Mouse (Mus musculus): Measurements from ENCODE around the gene Slc9a4. TPM values are rescaled to one million over a fixed set of nuclear protein-coding genes. Genes with fewer than 3 reads are reported as not detected.
"Not testable (repeated sequence)": the region's sequence is repeated elsewhere in the genome, so short reads cannot be mapped to it uniquely, and the experiment has no call there.

Gene Slc9a4
- polyA plus RNA-seq (2015; fragmentation: Nextera tagmentation; extraction: Ambion mirVana) = not detected in 2 replicates

GRCm38 (mm10) chr1:40579784-40580183 lies at the start of gene Slc9a4:
TSS of gene Slc9a4 (plus strand) at chr1:40580081.
- WGBS = 13% methylated on average over 7 of the region's 7 CpGs
- H3K4me1 ChIP-seq = no peaks in the 10 kb centered on the region
- no peaks in the 10 kb centered on the region for H3K36me3 ChIP-seq
- no peak within 1 kb of the TSS for H3K27ac ChIP-seq (replicated peaks)
- no peak within 1 kb of the TSS for H3K9ac ChIP-seq
- peak within 1 kb of the TSS; percentile 45; the same call in 1 of the 2 replicates for H3K4me2 ChIP-seq
- peaks cover 16% of the 10 kb centered on the region for H3K27me3 ChIP-seq (replicated peaks)
- H3K4me3 ChIP-seq = no peak within 1 kb of the TSS
- H3K9me3 ChIP-seq = no peaks in the 10 kb centered on the region
- no peak for ATAC-seq (ENCODE audit: extremely low read depth, insufficient number of reproducible peaks, low FRiP score, low TSS enrichment)

GRCm38 (mm10) chr1:40537577-40537976 lies 42.3 kb upstream of the Slc9a4 start:
- Histone ChIP-seq H3K9ac (no peak overlapping the region), H3K27ac (replicated peaks) (no peak overlapping the region), H3K4me3 (no peak overlapping the region), H3K9me3 (no peaks in the 10 kb centered on the region), H3K27me3 (replicated peaks) (no peaks in the 10 kb centered on the region), H3K36me3 (no peaks in the 10 kb centered on the region), H3K4me2 (no peak overlapping the region), H3K4me1 (no peaks in the 10 kb centered on the region)
- no peak for ATAC-seq (ENCODE audit: extremely low read depth, insufficient number of reproducible peaks, low FRiP score, low TSS enrichment)
- 71% methylated on average over 5 of the region's 5 CpGs for WGBS

GRCm38 (mm10) chr1:40544650-40545049 lies 35.2 kb upstream of the Slc9a4 start:
- Histone ChIP-seq H3K9ac (no peak overlapping the region), H3K9me3 (no peaks in the 10 kb centered on the region), H3K4me3 (no peak overlapping the region), H3K27ac (replicated peaks) (no peak overlapping the region), H3K27me3 (replicated peaks) (no peaks in the 10 kb centered on the region), H3K4me2 (no peak overlapping the region), H3K36me3 (no peaks in the 10 kb centered on the region), H3K4me1 (no peaks in the 10 kb centered on the region)
- ATAC-seq (ENCODE audit: extremely low read depth, insufficient number of reproducible peaks, low FRiP score, low TSS enrichment) = no peak
- 0% methylated on average over 2 of the region's 2 CpGs for WGBS

- no peak overlapping the region for H3K27ac ChIP-seq (replicated peaks)
- no peaks in the 10 kb centered on the region for H3K9me3 ChIP-seq
- WGBS = 60% methylated on average over 4 of the region's 4 CpGs
- ATAC-seq (ENCODE audit: extremely low read depth, insufficient number of reproducible peaks, low FRiP score, low TSS enrichment) = no peak
- no peak overlapping the region for H3K4me3 ChIP-seq
- H3K4me2 ChIP-seq = no peak overlapping the region
- no peaks in the 10 kb centered on the region for H3K27me3 ChIP-seq (replicated peaks)
- no peak overlapping the region for H3K9ac ChIP-seq
- no peaks in the 10 kb centered on the region for H3K4me1 ChIP-seq
- H3K36me3 ChIP-seq = no peaks in the 10 kb centered on the region
Measured at GRCm38 (mm10) chr1:40546645-40547044, 33.2 kb upstream of the Slc9a4 start.

DNA sequence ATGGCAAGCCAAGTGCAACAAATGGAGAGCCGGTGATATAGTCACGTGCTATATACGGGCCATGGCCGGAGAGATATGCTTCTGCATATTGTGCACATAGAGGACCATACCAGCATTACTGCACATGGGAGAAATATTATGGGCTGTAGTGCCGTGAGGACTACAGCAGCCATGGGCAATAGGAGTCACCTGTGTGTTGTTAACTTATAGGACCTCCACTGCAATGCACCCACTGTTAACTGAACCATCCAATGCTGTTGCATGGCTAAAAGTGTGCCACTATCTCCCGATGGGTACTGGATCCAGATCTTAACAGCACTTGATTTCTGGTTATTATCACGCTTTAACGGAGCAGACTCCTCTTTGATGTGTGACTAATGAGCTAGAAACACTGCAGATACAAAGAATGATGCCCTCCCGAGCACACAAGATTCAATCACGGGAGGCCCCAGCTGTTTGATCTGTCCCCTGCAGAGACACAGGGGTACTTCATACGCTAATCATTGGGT lies 32.8 kb upstream of the Slc9a4 start:
- no peak for ATAC-seq (ENCODE audit: extremely low read depth, insufficient number of reproducible peaks, low FRiP score, low TSS enrichment)
- H3K4me3 ChIP-seq = no peak overlapping the region
- no peak overlapping the region for H3K4me2 ChIP-seq
- no peaks in the 10 kb centered on the region for H3K9me3 ChIP-seq
- H3K4me1 ChIP-seq = no peaks in the 10 kb centered on the region
- H3K27ac ChIP-seq (replicated peaks) = no peak overlapping the region
- no peak overlapping the region for H3K9ac ChIP-seq
- no peaks in the 10 kb centered on the region for H3K27me3 ChIP-seq (replicated peaks)
- no peaks in the 10 kb centered on the region for H3K36me3 ChIP-seq
- WGBS = 73% methylated on average over 11 of the region's 11 CpGs

DNA sequence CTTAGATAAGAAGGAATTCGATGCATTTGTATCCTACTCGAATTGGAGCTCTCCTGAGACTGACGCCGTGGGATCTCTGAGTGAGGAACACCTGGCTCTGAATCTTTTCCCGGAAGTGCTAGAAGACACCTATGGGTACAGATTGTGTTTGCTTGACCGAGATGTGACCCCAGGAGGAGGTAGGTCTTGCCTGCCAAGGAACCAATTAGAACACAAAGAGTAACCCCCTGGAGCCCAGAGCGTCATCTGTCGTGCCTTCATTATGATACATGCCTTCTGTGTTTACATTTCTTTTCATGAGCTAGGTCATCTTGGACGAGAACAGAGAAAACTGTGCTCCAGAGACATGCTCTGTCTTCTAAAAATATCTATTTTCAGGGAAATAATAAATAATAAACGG lies 32.1 kb upstream of the Slc9a4 start:
- no peaks in the 10 kb centered on the region for H3K27me3 ChIP-seq (replicated peaks)
- WGBS = 57% methylated on average over 10 of the region's 10 CpGs
- no peak overlapping the region for H3K4me3 ChIP-seq
- H3K36me3 ChIP-seq = no peaks in the 10 kb centered on the region
- H3K9ac ChIP-seq = no peak overlapping the region
- no peaks in the 10 kb centered on the region for H3K9me3 ChIP-seq
- no peak for ATAC-seq (ENCODE audit: extremely low read depth, insufficient number of reproducible peaks, low FRiP score, low TSS enrichment)
- no peak overlapping the region for H3K27ac ChIP-seq (replicated peaks)
- H3K4me2 ChIP-seq = no peak overlapping the region
- no peaks in the 10 kb centered on the region for H3K4me1 ChIP-seq

GRCm38 (mm10) chr1:40569374-40569773 lies 10.5 kb upstream of the Slc9a4 start:
- Histone ChIP-seq H3K9ac (no peak overlapping the region), H3K9me3 (no peaks in the 10 kb centered on the region), H3K4me2 (no peak overlapping the region), H3K4me3 (no peak overlapping the region), H3K4me1 (0 out of 2 replicates have a peak, but pooled peaks cover 6% of the 10 kb centered on the region), H3K27ac (replicated peaks) (no peak overlapping the region), H3K27me3 (replicated peaks) (no peaks in the 10 kb centered on the region), H3K36me3 (no peaks in the 10 kb centered on the region)
- no peak for ATAC-seq (ENCODE audit: extremely low read depth, insufficient number of reproducible peaks, low FRiP score, low TSS enrichment)
- 44% methylated on average over 4 of the region's 4 CpGs for WGBS

DNA sequence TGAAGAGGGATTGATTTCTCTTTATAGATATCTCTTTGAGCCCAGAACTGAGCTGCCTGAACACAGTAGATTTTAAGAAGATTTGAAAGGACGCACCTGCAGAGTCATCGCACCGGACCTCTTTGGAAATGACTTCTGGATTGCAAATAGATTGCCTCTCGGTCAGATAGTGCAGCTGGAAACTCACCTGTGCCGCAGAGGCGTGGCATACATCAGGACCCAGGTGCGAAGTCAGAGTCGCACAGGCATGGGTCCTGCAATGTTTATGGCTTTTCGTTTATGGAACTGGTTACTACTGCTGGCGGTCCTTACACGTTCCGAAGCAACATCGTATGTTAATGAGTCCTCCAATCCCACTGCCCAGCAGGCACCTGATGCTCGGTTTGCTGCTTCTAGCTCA lies 388 bp downstream of the Slc9a4 start:
- H3K36me3 ChIP-seq = no peaks in the 10 kb centered on the region
- WGBS = 65% methylated on average over 14 of the region's 14 CpGs
- H3K4me1 ChIP-seq = no peaks in the 10 kb centered on the region
- no peak for ATAC-seq (ENCODE audit: extremely low read depth, insufficient number of reproducible peaks, low FRiP score, low TSS enrichment)
- H3K27me3 ChIP-seq (replicated peaks) = peaks cover 16% of the 10 kb centered on the region
- H3K27ac ChIP-seq (replicated peaks) = no peak overlapping the region
- H3K9ac ChIP-seq = no peak overlapping the region
- H3K9me3 ChIP-seq = no peaks in the 10 kb centered on the region
- H3K4me3 ChIP-seq = no peak overlapping the region
- no peak overlapping the region for H3K4me2 ChIP-seq

DNA sequence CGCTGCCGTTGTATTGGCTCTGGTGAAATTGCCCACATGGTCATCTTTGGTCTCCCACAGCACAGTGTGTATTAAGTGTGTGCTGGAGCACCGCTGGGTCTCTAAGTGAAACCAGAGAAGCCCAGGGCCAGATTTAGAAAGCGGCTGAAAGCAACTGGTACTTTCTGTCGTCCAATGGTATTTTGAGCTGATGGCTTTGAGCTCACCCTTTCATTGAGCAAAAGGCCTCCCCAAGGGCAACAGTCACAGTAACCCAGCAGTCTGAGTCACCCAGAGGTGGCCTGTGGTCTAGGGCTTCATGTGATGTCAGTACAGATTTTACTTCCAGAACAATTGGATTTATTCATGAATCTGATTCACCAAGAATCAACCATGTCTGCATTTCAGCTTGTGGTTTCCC lies 6.9 kb downstream of the Slc9a4 start:
- no peak overlapping the region for H3K9ac ChIP-seq
- H3K4me1 ChIP-seq = no peaks in the 10 kb centered on the region
- no peak overlapping the region for H3K27ac ChIP-seq (replicated peaks)
- no peaks in the 10 kb centered on the region for H3K9me3 ChIP-seq
- no peaks in the 10 kb centered on the region for H3K36me3 ChIP-seq
- ATAC-seq (ENCODE audit: extremely low read depth, insufficient number of reproducible peaks, low FRiP score, low TSS enrichment) = no peak
- no peak overlapping the region for H3K4me3 ChIP-seq
- WGBS = 65% methylated on average over 5 of the region's 5 CpGs
- H3K27me3 ChIP-seq (replicated peaks) = no peaks in the 10 kb centered on the region
- no peak overlapping the region for H3K4me2 ChIP-seq

- WGBS = 74% methylated on average over 4 of the region's 4 CpGs
- Histone ChIP-seq H3K9ac (no peak overlapping the region), H3K27ac (replicated peaks) (no peak overlapping the region), H3K4me2 (no peak overlapping the region), H3K27me3 (replicated peaks) (no peaks in the 10 kb centered on the region), H3K4me1 (no peaks in the 10 kb centered on the region), H3K9me3 (no peaks in the 10 kb centered on the region), H3K4me3 (no peak overlapping the region), H3K36me3 (no peaks in the 10 kb centered on the region)
- ATAC-seq (ENCODE audit: extremely low read depth, insufficient number of reproducible peaks, low FRiP score, low TSS enrichment) = no peak
Measured at GRCm38 (mm10) chr1:40590931-40591330, 11.1 kb downstream of the Slc9a4 start.

DNA sequence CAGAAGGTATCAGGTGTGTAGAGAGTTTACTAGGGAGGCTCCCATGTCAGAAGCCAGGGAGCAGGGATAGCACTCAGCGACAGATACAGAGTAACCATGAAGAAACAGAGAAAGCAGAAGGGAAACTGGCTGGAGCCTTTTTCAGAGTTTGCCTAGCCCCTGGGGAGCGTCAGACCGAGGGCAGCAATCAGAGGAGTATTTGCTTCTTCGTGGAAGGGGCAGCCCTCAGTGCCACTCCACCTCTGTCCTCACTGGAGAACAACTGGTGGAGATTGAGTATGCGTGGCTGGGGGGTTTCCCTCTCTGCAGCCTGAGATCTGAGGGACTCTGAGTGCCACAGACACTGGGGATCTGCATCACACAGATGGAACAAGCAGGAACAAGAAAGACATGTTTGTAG lies 17.9 kb downstream of the Slc9a4 start:
- H3K4me3 ChIP-seq = no peak overlapping the region
- H3K9me3 ChIP-seq = no peaks in the 10 kb centered on the region
- no peak overlapping the region for H3K27ac ChIP-seq (replicated peaks)
- no peak overlapping the region for H3K4me2 ChIP-seq
- H3K9ac ChIP-seq = no peak overlapping the region
- H3K27me3 ChIP-seq (replicated peaks) = no peaks in the 10 kb centered on the region
- H3K4me1 ChIP-seq = no peaks in the 10 kb centered on the region
- 52% methylated on average over 5 of the region's 5 CpGs for WGBS
- ATAC-seq (ENCODE audit: extremely low read depth, insufficient number of reproducible peaks, low FRiP score, low TSS enrichment) = no peak
- no peaks in the 10 kb centered on the region for H3K36me3 ChIP-seq

GRCm38 (mm10) chr1:40599661-40600060 lies 19.8 kb downstream of the Slc9a4 start:
- not testable (repeated sequence) for H3K4me1 ChIP-seq; H3K27ac ChIP-seq (replicated peaks); ATAC-seq (ENCODE audit: extremely low read depth, insufficient number of reproducible peaks, low FRiP score, low TSS enrichment); H3K36me3 ChIP-seq; H3K4me2 ChIP-seq; H3K4me3 ChIP-seq; H3K9me3 ChIP-seq; H3K27me3 ChIP-seq (replicated peaks); H3K9ac ChIP-seq
- WGBS = 81% methylated on average over 9 of the region's 9 CpGs

All from heart, embryonic 13.5 days (tissue).